Mouse (Mus musculus): ENCODE measurements at regions not wholly inside any gene's neighbourhood (a gene's known extent, or its start where the extent isn't known, plus 50 kb on each side); places are given as distances from the start of the nearest gene placed in this dataset.
"Not testable (repeated sequence)": the region's sequence is repeated elsewhere in the genome, so short reads cannot be mapped to it uniquely, and the experiment has no call there.

- ATAC-seq: no peak
These were observed 93.1 kb downstream of the Enc1 start for GRCm38 (mm10) chr13:97333801-97334534.

GRCm38 (mm10) chr13:97331072-97331471 lies 90.2 kb downstream of the Enc1 start:
- ATAC-seq: no peak

- ATAC-seq: not testable (repeated sequence)
These were observed 80.4 kb downstream of the Enc1 start for GRCm38 (mm10) chr13:97321307-97321706.

- no peak for ATAC-seq
These were observed 79.9 kb downstream of the Enc1 start for GRCm38 (mm10) chr13:97320756-97321155.

- no peak for ATAC-seq
These were observed 79.4 kb downstream of the Enc1 start for GRCm38 (mm10) chr13:97320298-97320697.

GRCm38 (mm10) chr13:97317633-97318032 lies 76.7 kb downstream of the Enc1 start:
- no peak for ATAC-seq

- ATAC-seq: no peak
These were observed 71.8 kb downstream of the Enc1 start for GRCm38 (mm10) chr13:97312420-97313370.

- no peak for ATAC-seq
These were observed 70.4 kb downstream of the Enc1 start for GRCm38 (mm10) chr13:97311340-97311739.

- no peak for ATAC-seq
These were observed 69.9 kb downstream of the Enc1 start for GRCm38 (mm10) chr13:97310855-97311189.

GRCm38 (mm10) chr13:97310186-97310854 lies 69.4 kb downstream of the Enc1 start:
- no peak for ATAC-seq

- ATAC-seq: no peak
These were observed 68.5 kb downstream of the Enc1 start for GRCm38 (mm10) chr13:97309411-97309810.

GRCm38 (mm10) chr13:97308431-97308830 lies 67.5 kb downstream of the Enc1 start:
- no peak for ATAC-seq

All from CD4-positive, CD25-positive, alpha-beta regulatory T cell, adult 4 months (primary cell).